In genomic region chr16:50430515-50430877, GRCm38 (mm10) we compare ENCODE assay signal across 8 mouse cellular contexts. TPM values are rescaled to one million over a fixed set of nuclear protein-coding genes. Genes with fewer than 3 reads are reported as not detected.
DNase-seq lines count a peak whose midpoint lies in the region; ATAC-seq and TF ChIP-seq lines count a peak whose summit lies in the region.

No protein-coding gene starts in this region.

- H3K9me3 ChIP-seq in G1E (replicated peaks) = no peaks in the 10 kb centered on the region
- H3K9me3 ChIP-seq in embryonic facial prominence, embryonic 12.5 days = no peaks in the 10 kb centered on the region
- H3K9me3 ChIP-seq in limb, embryonic 13.5 days = no peaks in the 10 kb centered on the region
- H3K9me3 ChIP-seq in stomach, embryonic 15.5 days = no peaks in the 10 kb centered on the region

- H3K4me2 ChIP-seq in embryonic facial prominence, embryonic 12.5 days (replicated peaks) = peak overlapping the region; percentile 100
- H3K4me2 ChIP-seq in limb, embryonic 13.5 days (replicated peaks) = peak overlapping the region; percentile 98
- H3K4me2 ChIP-seq in stomach, embryonic 15.5 days = peak overlapping the region; percentile 95

- no peak for TF ChIP-seq CTCF in G1E (IDR thresholded peaks at IDR 0.05; ENCODE audit: low read depth, low read length)

- H3K4me3 ChIP-seq in G1E (ENCODE audit: low read depth, low read length) = peak overlapping the region; percentile 86
- H3K4me3 ChIP-seq in embryonic facial prominence, embryonic 12.5 days = peak overlapping the region; percentile 94
- peak overlapping the region; percentile 89 for H3K4me3 ChIP-seq in limb, embryonic 13.5 days
- H3K4me3 ChIP-seq in stomach, embryonic 15.5 days (replicated peaks) = peak overlapping the region; percentile 95

- ATAC-seq in G1E (ENCODE audit: extremely low read depth, insufficient number of reproducible peaks, low FRiP score, poor library complexity, severe bottlenecking) = no peak
- no peak for ATAC-seq in embryonic facial prominence, embryonic 12.5 days (ENCODE audit: insufficient number of reproducible peaks, insufficient read depth, low FRiP score, low TSS enrichment)
- ATAC-seq in limb, embryonic 13.5 days (ENCODE audit: low FRiP score, low read depth) = no peak
- no peak for ATAC-seq in stomach, embryonic 15.5 days (ENCODE audit: insufficient read depth, low FRiP score, low read depth)
- ATAC-seq in cerebellum, adult (ENCODE audit: insufficient number of reproducible peaks, low FRiP score, low TSS enrichment) = no peak

- H3K36me3 ChIP-seq in G1E (replicated peaks) = peaks cover 19% of the 10 kb centered on the region
- no peaks in the 10 kb centered on the region for H3K36me3 ChIP-seq in embryonic facial prominence, embryonic 12.5 days
- 0 out of 2 replicates have a peak, but pooled peaks cover 4% of the 10 kb centered on the region for H3K36me3 ChIP-seq in limb, embryonic 13.5 days
- no peaks in the 10 kb centered on the region for H3K36me3 ChIP-seq in stomach, embryonic 15.5 days

- peak; percentile 7 to 9 for DNase-seq in kidney, postnatal 36 days
- no peak for DNase-seq in kidney, adult 18-20 months
- DNase-seq in G1E (ENCODE audit: low spot score) = peak; percentile 8
- DNase-seq in ovary, postnatal 14 days (ENCODE audit: low spot score) = no peak

- peak overlapping the region; percentile 65; the same call in 1 of the 2 replicates for H3K27ac ChIP-seq in embryonic facial prominence, embryonic 12.5 days
- no peak overlapping the region; the same call in 1 of the 2 replicates for H3K27ac ChIP-seq in limb, embryonic 13.5 days
- H3K27ac ChIP-seq in stomach, embryonic 15.5 days = no peak overlapping the region

- H3K27me3 ChIP-seq in G1E (ENCODE audit: insufficient read depth, low read length) = no peaks in the 10 kb centered on the region
- no peaks in the 10 kb centered on the region for H3K27me3 ChIP-seq in embryonic facial prominence, embryonic 12.5 days
- no peaks in the 10 kb centered on the region for H3K27me3 ChIP-seq in limb, embryonic 13.5 days
- no peaks in the 10 kb centered on the region for H3K27me3 ChIP-seq in stomach, embryonic 15.5 days (replicated peaks)

- peaks cover 22% of the 10 kb centered on the region for H3K4me1 ChIP-seq in G1E (ENCODE audit: insufficient read depth, low read depth, low read length)
- peaks cover 6% of the 10 kb centered on the region; the same call in 1 of the 2 replicates for H3K4me1 ChIP-seq in embryonic facial prominence, embryonic 12.5 days
- peaks cover 6% of the 10 kb centered on the region; the same call in 1 of the 2 replicates for H3K4me1 ChIP-seq in limb, embryonic 13.5 days
- H3K4me1 ChIP-seq in stomach, embryonic 15.5 days = peaks cover 3% of the 10 kb centered on the region; the same call in 1 of the 2 replicates

- H3K9ac ChIP-seq in embryonic facial prominence, embryonic 12.5 days = peak overlapping the region; percentile 98
- peak overlapping the region; percentile 92 for H3K9ac ChIP-seq in limb, embryonic 13.5 days
- peak overlapping the region; percentile 12; the same call in 1 of the 2 replicates for H3K9ac ChIP-seq in stomach, embryonic 15.5 days

- under 1% methylated on average over 12 of the region's 12 CpGs for WGBS in embryonic facial prominence, embryonic 12.5 days
- WGBS in limb, embryonic 13.5 days = under 1% methylated on average over 12 of the region's 12 CpGs
- WGBS in stomach, embryonic 15.5 days = under 1% methylated on average over 12 of the region's 12 CpGs

RNA-seq across cellular contexts. Expression of gene Bbx, which starts 1.7 kb away (rescaled TPM):
- total RNA-seq in G1E (2014; fragmentation: Nextera tagmentation) = 112 and 113 TPM in 2 replicates
- total RNA-seq in G1E (2017) = 39.7 and 43.7 TPM in 2 replicates
- 2.9 and 3.7 TPM in 2 replicates for polyA plus RNA-seq in G1E (2012)
- 48.2 and 54.4 TPM in 2 replicates for polyA plus RNA-seq in embryonic facial prominence, embryonic 12.5 days (2016; fragmentation: Nextera tagmentation; extraction: Ambion mirVana)
- polyA plus RNA-seq in limb, embryonic 13.5 days (2015; fragmentation: Nextera tagmentation; extraction: Ambion mirVana) = 52.9 and 54.4 TPM in 2 replicates
- polyA plus RNA-seq in stomach, embryonic 15.5 days (2015; fragmentation: Nextera tagmentation; extraction: Ambion mirVana) = 41.8 and 43.2 TPM in 2 replicates

Comparison
In these comparisons a context has a peak if more than half of its experiments do, and no peak if none do; other contexts are left out.
1. DNase-seq: peak in kidney, postnatal 36 days (2 of 2) and G1E (single experiment); none in kidney, adult 18-20 months (single experiment) and ovary, postnatal 14 days (single experiment).
2. H3K9ac ChIP-seq: peak in every context shown above with its lines; median percentile 98 in embryonic facial prominence, embryonic 12.5 days; 92 in limb, embryonic 13.5 days; 12 in stomach, embryonic 15.5 days.
3. Peak in every context shown above with its lines, with median percentiles within 50 percentile points of each other: H3K4me3 ChIP-seq and H3K4me2 ChIP-seq.